In the genomic region with DNA sequence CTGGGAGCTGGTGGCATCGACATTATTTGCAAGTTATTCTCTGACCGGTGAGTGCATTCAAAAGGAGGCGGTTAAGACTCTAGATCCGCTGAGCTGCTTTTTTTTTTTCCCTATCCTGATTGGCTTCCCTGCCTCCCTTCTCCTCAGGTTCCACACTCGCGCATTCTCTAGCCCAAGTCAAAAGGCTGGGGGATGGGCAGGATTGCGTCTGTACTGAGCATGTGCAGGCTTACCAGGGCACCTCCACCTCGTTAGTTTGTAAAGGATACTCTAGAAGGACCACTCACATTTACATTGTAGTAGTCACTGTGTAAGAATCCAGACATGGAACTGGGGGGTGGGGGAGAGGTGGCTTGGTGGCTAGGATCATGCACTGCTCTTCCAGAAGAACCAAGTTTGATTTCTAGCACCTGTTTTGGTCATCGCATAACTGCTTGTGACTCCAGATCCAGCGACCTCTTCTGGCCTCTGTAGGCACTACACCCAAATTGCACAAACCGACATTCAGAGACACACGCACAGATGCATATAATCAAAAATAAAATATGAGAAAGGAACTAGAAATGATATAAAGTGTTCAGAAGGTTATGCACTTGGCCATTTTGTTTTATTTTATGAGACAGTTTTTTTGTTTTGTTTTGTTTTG, we compare ENCODE assay signal across 15 mouse cellular contexts. TPM values are rescaled to one million over a fixed set of nuclear protein-coding genes. Genes with fewer than 3 reads are reported as not detected.
DNase-seq lines count a peak whose midpoint lies in the region; ATAC-seq and TF ChIP-seq lines count a peak whose summit lies in the region.
"Had no signal": no experiment of that assay in that cellular context is flagged by ENCODE, and none has a peak within 500 bp of the region (broad histone marks: within the 10 kb centered on the region; RNA-seq: fewer than 3 reads in every experiment).

No protein-coding gene starts in this region.

- DNase-seq in kidney, postnatal 0 days (ENCODE audit: low spot score): peak; percentile 35
- no peak for DNase-seq in kidney, adult 2 months
- peak; percentile 82 for DNase-seq in ES-E14 (ENCODE audit: low read depth, low spot score)
- DNase-seq in embryonic facial prominence, embryonic 10.5 days (ENCODE audit: low spot score): peak; percentile 78
- DNase-seq in adrenal gland, adult (ENCODE audit: inconsistent age in 2 of 2, low spot score in 1 of 2): no peak
- no peak for DNase-seq in thymus, postnatal 0 days (ENCODE audit: low spot score)
- DNase-seq: adrenal gland, postnatal 25 days; cerebellum, adult 8-10 months; heart, adult 18-20 months; heart, postnatal 4 days; kidney, postnatal 10 days; right cerebral cortex, postnatal 25 days had no signal

- ATAC-seq in kidney, postnatal 0 days (replicated peaks; ENCODE audit: low FRiP score, low read depth): no peak

- peak; percentile 31; the same call in 1 of the 2 replicates for TF ChIP-seq CTCF in kidney, postnatal 0 days (IDR thresholded peaks at IDR 0.05; ENCODE audit: low read depth)
- TF ChIP-seq CTCF in kidney, adult 2 months (conservative IDR thresholded peaks at IDR 0.05; ENCODE audit: insufficient read depth, insufficient read length, low read depth, low read length): no peak
- peak; percentile 83 for TF ChIP-seq CTCF in E14TG2a.4 (conservative IDR thresholded peaks at IDR 0.05; ENCODE audit: low read length)

- H3K4me2 ChIP-seq in kidney, postnatal 0 days (ENCODE audit: low read length): no peak overlapping the region
- H3K4me2 ChIP-seq: midbrain, embryonic 12.5 days; stomach, embryonic 15.5 days had no signal

- no peaks in the 10 kb centered on the region for H3K9me3 ChIP-seq in kidney, postnatal 0 days (replicated peaks; ENCODE audit: low read length)
- H3K9me3 ChIP-seq in E14TG2a.4 (ENCODE audit: low read length): no peaks in the 10 kb centered on the region
- H3K9me3 ChIP-seq in ES-E14 (ENCODE audit: control insufficient read depth, insufficient read depth, low read depth, low read length): no peaks in the 10 kb centered on the region
- no peaks in the 10 kb centered on the region for H3K9me3 ChIP-seq in embryonic facial prominence, embryonic 10.5 days
- H3K9me3 ChIP-seq: midbrain, embryonic 12.5 days; stomach, embryonic 15.5 days had no signal

- H3K27ac ChIP-seq in kidney, postnatal 0 days: no peak overlapping the region
- H3K27ac ChIP-seq in kidney, adult 2 months (ENCODE audit: insufficient read depth, low read depth, low read length): no peak overlapping the region
- no peak overlapping the region for H3K27ac ChIP-seq in ES-E14 (ENCODE audit: insufficient read depth, low read depth, low read length, poor library complexity, severe bottlenecking)
- peak overlapping the region; percentile 2; the same call in 1 of the 2 replicates for H3K27ac ChIP-seq in embryonic facial prominence, embryonic 10.5 days (replicated peaks)
- H3K27ac ChIP-seq: midbrain, embryonic 12.5 days; stomach, embryonic 15.5 days had no signal

- 35% methylated on average over 12 of the region's 12 CpGs for WGBS in kidney, postnatal 0 days
- 41% methylated on average over 12 of the region's 12 CpGs for WGBS in kidney, adult 2 months
- WGBS in embryonic facial prominence, embryonic 10.5 days: 20% methylated on average over 12 of the region's 12 CpGs

- H3K4me1 ChIP-seq in kidney, postnatal 0 days (replicated peaks; ENCODE audit: insufficient read depth, low read length): 0 out of 2 replicates have a peak, but pooled peaks cover 2% of the 10 kb centered on the region
- H3K4me1 ChIP-seq in kidney, adult 2 months (ENCODE audit: control insufficient read depth, insufficient read depth, low read length): no peaks in the 10 kb centered on the region
- H3K4me1 ChIP-seq in E14TG2a.4 (replicated peaks; ENCODE audit: low read depth, low read length): peaks cover 42% of the 10 kb centered on the region
- H3K4me1 ChIP-seq in ES-E14 (ENCODE audit: control insufficient read depth in 2 of 2, insufficient read depth in 2 of 2, low read length in 2 of 2, poor library complexity in 1 of 2): peaks cover 3 to 11% of the 10 kb centered on the region in 2 experiments; a peak in 2 of 4 replicates
- peaks cover 68% of the 10 kb centered on the region for H3K4me1 ChIP-seq in embryonic facial prominence, embryonic 10.5 days

- in situ Hi-C loops in ES-E14 (cut with MboI; ENCODE audit: low sequenced_read_pairs in 2 of 2, unreplicated experiment in 2 of 2): no loop called here

- no peaks in the 10 kb centered on the region for H3K36me3 ChIP-seq in kidney, postnatal 0 days (ENCODE audit: insufficient read depth, low read length)
- H3K36me3 ChIP-seq in kidney, adult 2 months (ENCODE audit: control insufficient read depth, insufficient read depth, low read length): no peaks in the 10 kb centered on the region
- H3K36me3 ChIP-seq in E14TG2a.4 (ENCODE audit: insufficient read depth, low read length) (no peaks in the 10 kb centered on the region), ES-E14 (ENCODE audit: control insufficient read depth, insufficient read depth, low read length, poor library complexity, severe bottlenecking) (no peaks in the 10 kb centered on the region)
- no peaks in the 10 kb centered on the region for H3K36me3 ChIP-seq in embryonic facial prominence, embryonic 10.5 days (replicated peaks)
- H3K36me3 ChIP-seq: midbrain, embryonic 12.5 days; stomach, embryonic 15.5 days had no signal

- no peak overlapping the region for H3K9ac ChIP-seq in kidney, postnatal 0 days (ENCODE audit: low read depth, low read length)
- H3K9ac ChIP-seq in ES-E14 (ENCODE audit: insufficient read depth, low read depth, low read length, poor library complexity, severe bottlenecking): no peak overlapping the region
- H3K9ac ChIP-seq: midbrain, embryonic 12.5 days; stomach, embryonic 15.5 days had no signal

- no peak for TF ChIP-seq POLR2A in kidney, adult 2 months (IDR thresholded peaks at IDR 0.05; ENCODE audit: low read depth, low read length)

- H3K4me3 ChIP-seq in kidney, postnatal 0 days (replicated peaks; ENCODE audit: low read depth, low read length): no peak overlapping the region
- H3K4me3 ChIP-seq in kidney, adult 2 months (ENCODE audit: insufficient read depth, low read depth, low read length): no peak overlapping the region
- H3K4me3 ChIP-seq in E14TG2a.4 (replicated peaks; ENCODE audit: low read length) (peak overlapping the region; percentile 41), ES-E14 (ENCODE audit: insufficient read depth in 1 of 2, low read depth in 1 of 2, low read length in 2 of 2, poor library complexity in 1 of 2, severe bottlenecking in 1 of 2) (peak overlapping the region; percentile 2 to 48; a peak in 3 of 4 replicates)
- 0 out of 2 replicates have a peak overlapping the region, but pooled peaks have one; percentile 17 for H3K4me3 ChIP-seq in embryonic facial prominence, embryonic 10.5 days
- H3K4me3 ChIP-seq: midbrain, embryonic 12.5 days; stomach, embryonic 15.5 days had no signal

- H3K27me3 ChIP-seq in kidney, postnatal 0 days (ENCODE audit: insufficient read depth, low read length): peaks cover 13% of the 10 kb centered on the region; the same call in 1 of the 2 replicates
- H3K27me3 ChIP-seq in kidney, adult 2 months (replicated peaks; ENCODE audit: control insufficient read depth, insufficient read depth, low read length): peaks cover 2% of the 10 kb centered on the region
- H3K27me3 ChIP-seq in E14TG2a.4 (ENCODE audit: insufficient read depth, low read length): peaks cover 80% of the 10 kb centered on the region
- peaks cover 33% of the 10 kb centered on the region for H3K27me3 ChIP-seq in embryonic facial prominence, embryonic 10.5 days (replicated peaks; ENCODE audit: low read depth, poor library complexity, severe bottlenecking)
- H3K27me3 ChIP-seq: midbrain, embryonic 12.5 days had no signal

TF ChIP-seq in ES-E14, 5 proteins besides CTCF, POLR2A, EP300 and RAD21:
- TF ChIP-seq ZNF384 (IDR thresholded peaks at IDR 0.05; ENCODE audit: low read depth, low read length) (no peak; the same call in 1 of the 2 replicates), ZC3H11A (IDR thresholded peaks at IDR 0.05; ENCODE audit: borderline replicate concordance, low read depth, low read length) (no peak), CHD2 (IDR thresholded peaks at IDR 0.05; ENCODE audit: low read depth, low read length) (no peak), HCFC1 (IDR thresholded peaks at IDR 0.05; ENCODE audit: borderline replicate concordance, insufficient read depth, low read length) (no peak), MAFK (IDR thresholded peaks at IDR 0.05; ENCODE audit: insufficient read depth, low read depth, low read length) (no peak)
TF ChIP-seq in ES-E14: peak in this region for 0.

RNA-seq across cellular contexts. Expression of gene Galnt16, which starts 6.3 kb away (rescaled TPM):
- polyA plus RNA-seq in kidney, postnatal 0 days (2015; fragmentation: Nextera tagmentation; extraction: Ambion mirVana): 3.9 TPM in 2 replicates
- 0.72 and 0.81 TPM in 2 replicates for polyA plus RNA-seq in kidney, adult 2 months (2012; rRNA removed)
- 1.9 and 2.9 TPM in 2 replicates for total RNA-seq in ES-E14 (2012; rRNA removed)
- polyA plus RNA-seq in embryonic facial prominence, embryonic 10.5 days (2016; fragmentation: Nextera tagmentation; extraction: Ambion mirVana): 14.1 and 16.4 TPM in 2 replicates
- 2.2 and 2.4 TPM in 2 replicates for polyA plus RNA-seq in thymus, postnatal 0 days (2015; fragmentation: Nextera tagmentation; extraction: Ambion mirVana)

Comparison
In these comparisons a context has a peak if more than half of its experiments do, and no peak if none do; other contexts are left out.
1. DNase-seq: peak in kidney, postnatal 0 days (single experiment), ES-E14 (single experiment) and embryonic facial prominence, embryonic 10.5 days (single experiment); none in kidney, adult 2 months (single experiment), adrenal gland, adult (0 of 2) and thymus, postnatal 0 days (single experiment).
2. H3K4me3 ChIP-seq: peak in E14TG2a.4 (single experiment), ES-E14 (2 of 2) and embryonic facial prominence, embryonic 10.5 days (single experiment); none in kidney, postnatal 0 days (single experiment) and kidney, adult 2 months (single experiment).